Mouse (Mus musculus) left cerebral cortex, postnatal 4 days (tissue): ENCODE data around the gene Tmem200a. TPM values are rescaled to one million over a fixed set of nuclear protein-coding genes. Genes with fewer than 3 reads are reported as not detected.

ENCODE experiments used
- DNase-seq: peaks from one replicate; pipeline ENCODE4 v3.0.0-alpha.2; 2022
- intact Hi-C: fragments of 180-260 bp; cut with DNase I; formaldehyde crosslinking; loops from one replicate; pipeline ENCODE4 v1.15.1; 2025
- total RNA-seq, 2 experiments: library from RNA; stranded (reverse); gene quantifications; 2 replicates each; pipeline ENCODE4 v1.2.3; 2021

Gene Tmem200a
- total RNA-seq, 2 experiments from 2014 or later: 27.0 to 31.4 TPM

DNA sequence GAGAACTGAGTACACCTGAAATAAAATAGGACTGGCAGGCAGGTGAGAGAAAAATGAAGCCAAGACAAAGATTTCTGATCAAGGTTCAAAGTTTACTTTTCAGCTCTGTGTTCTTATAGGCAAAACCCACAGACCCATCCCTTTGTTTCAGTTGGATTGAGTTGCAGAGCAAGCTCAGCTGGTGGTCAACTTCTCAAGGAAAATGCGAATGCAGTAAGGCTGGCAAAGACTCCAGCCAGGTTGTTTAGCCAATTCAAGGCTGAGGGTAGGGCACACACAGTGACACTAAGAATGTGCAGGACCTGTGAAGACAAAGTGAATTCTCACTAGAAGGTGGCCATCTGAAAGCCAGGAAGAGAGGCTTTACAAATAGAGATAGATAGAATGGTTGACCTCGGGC, 94.8 kb downstream of the Tmem200a start:
- intact Hi-C loops: no loop called here

GRCm38 (mm10) chr10:25982617-25983016, 96.2 kb downstream of the Tmem200a start:
- DNase-seq: no peak
- intact Hi-C loops: no loop called here

More for the DNA sequence above, 94.8 kb downstream of the Tmem200a start:
- DNase-seq: no peak

DNA sequence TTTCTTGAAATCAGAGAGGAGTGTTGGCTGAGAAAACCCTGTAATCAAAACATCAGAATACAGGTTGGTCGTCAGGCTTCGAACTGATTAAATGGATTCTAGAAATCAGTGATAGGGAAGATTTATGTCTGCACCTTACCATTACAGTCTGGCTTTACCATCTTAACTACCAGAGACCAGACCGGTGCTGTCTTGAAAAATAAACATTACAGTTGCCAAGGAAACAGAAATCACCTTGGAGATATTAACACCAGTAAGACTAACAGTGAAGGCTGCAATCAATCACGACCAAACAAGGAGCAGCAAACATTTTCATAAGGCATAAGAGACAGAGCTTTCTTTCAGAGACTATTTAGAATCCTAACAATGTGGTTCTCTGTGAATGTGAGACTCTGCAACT, 116.0 kb downstream of the Tmem200a start:
- no peak for DNase-seq
- intact Hi-C loops: no loop called here

DNA sequence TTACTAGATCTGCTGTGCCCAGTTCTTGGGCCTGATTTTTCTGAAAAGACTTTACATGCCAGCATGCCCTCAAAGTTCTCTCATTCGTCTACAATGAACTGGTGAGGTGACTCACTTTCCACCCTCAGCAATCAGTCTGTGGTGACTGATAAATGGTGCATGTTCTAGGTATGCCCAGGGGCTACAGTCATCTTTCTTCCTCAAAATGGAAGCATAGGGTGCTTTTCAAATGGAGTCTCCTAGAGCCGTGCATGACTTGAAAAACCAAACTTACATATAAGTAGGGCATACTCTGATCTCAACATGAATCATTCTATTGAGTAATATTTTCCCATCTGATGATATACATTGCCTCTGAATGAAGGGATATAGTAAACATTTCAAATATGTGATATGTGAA, 117.8 kb downstream of the Tmem200a start:
- intact Hi-C loops: no loop called here
- DNase-seq: no peak

DNA sequence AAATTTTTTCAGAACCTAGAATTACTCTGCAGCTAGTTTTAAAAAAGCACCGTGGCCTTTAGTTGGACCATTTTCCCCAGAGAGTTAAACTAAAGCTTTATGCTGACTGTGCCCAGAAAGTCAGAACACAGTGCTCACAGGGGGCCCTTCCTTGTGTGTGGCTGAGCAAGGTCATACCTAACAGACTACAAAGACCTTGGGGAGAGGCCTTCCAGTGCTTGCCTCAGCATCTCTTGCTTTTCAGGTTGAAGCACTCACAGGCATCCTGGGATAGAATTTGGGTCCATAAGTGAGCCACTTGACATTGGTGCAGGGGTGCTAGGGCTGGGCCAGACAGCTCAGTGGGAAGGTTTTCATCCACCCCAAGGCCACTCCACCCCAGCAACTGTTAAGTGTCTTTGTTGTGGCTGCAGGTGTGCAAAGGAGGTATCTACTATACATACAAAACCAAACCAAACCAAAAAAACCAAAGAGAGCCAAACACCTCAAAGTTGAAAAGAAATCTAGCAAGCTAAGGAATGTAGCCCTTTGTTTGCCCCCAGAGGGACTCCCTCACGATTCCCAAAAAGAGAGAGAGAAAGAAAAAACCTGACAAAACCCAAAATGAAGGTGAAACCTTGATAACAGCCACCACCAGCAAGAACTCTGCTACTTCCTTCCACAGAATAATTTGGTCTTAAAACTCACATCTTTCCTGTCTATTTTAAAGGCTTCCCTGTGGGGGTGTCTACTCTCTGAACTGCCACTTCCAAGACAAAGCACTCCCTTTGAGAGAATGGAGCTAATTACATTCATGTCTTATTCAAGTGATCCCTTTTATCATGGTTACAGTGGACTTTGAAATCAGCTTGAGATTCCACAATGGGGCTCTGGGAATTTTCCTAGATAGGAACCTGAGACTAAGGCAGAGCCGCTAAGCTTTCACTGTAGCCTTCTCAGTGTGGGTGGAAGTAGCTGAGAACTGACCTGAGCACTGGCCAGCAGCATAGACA, 119.8 kb downstream of the Tmem200a start:
- intact Hi-C loops: no loop called here
- no peak for DNase-seq

DNA sequence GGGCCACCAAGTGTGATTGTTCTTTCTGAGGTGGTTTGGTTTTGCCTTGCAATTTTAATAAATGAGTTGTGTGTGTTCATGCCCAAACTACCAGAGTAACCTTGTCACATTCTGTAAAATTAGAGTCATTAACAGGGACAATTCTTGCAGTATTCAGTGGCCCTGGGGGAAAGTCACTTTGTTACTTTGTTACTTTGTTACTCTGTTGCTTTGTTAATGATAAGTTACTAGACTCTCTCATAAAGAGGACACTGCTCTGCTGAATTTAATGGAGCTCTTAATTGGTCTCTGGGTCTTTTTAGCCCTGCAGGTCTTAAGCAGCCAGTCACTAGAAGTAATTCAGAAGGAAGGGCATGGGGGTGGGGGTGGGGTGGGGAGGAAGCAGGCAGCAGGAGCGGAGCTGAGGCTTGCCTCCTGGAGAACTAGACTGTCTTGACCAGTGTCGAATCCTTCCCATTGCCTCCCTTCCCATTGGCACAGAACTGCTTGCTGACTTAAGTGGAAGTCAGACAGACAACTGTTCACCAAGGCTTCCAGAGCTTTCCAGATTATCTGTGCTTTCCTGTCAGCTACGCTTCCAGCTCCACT, 124.1 kb downstream of the Tmem200a start:
- no peak for DNase-seq
- intact Hi-C loops: no loop called here

DNA sequence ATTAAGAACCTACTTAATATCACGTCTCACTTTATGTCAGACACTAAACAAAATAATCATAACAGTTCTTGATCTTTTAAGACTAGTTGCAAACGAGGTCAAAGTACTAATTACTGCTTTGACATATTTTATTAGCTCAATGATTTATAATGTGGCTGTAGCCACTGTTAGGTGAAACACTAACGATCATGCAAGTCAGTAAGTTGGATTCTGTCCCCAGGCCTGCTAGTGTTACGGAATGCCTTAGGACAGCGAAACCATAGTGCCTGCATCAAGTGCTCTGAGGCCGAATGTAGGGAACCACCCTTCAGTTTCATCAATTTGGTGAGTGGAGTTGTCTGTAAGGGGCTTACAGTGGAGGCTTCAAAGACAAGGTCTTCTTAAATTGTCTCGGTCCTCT, 126.0 kb downstream of the Tmem200a start:
- no peak for DNase-seq
- intact Hi-C loops: no loop called here

- intact Hi-C loops: no loop called here
- DNase-seq: no peak
These were observed 126.7 kb downstream of the Tmem200a start for GRCm38 (mm10) chr10:25952150-25952549.

DNA sequence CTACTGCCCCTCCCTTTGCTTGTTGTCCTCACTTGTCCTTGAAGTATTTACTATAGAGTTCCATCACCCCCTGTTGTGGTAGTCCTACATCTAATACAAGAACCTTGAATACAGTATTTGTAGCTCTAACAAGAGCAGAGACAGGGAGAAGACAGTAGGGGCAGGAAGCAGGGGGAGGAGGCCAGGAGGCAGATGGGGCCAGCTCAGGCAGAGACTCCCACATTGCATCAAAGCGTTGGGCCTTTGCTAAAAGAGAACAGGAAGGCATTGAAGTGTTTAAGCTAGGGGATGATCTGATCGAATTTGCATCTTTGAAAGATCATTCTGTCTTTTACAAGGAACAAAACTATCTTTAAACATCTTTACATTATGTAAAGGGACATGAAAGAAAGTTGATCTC, 133.0 kb downstream of the Tmem200a start:
- intact Hi-C loops: no loop called here
- DNase-seq: no peak

GRCm38 (mm10) chr10:25944641-25945040, 134.2 kb downstream of the Tmem200a start:
- no peak for DNase-seq
- intact Hi-C loops: no loop called here

DNA sequence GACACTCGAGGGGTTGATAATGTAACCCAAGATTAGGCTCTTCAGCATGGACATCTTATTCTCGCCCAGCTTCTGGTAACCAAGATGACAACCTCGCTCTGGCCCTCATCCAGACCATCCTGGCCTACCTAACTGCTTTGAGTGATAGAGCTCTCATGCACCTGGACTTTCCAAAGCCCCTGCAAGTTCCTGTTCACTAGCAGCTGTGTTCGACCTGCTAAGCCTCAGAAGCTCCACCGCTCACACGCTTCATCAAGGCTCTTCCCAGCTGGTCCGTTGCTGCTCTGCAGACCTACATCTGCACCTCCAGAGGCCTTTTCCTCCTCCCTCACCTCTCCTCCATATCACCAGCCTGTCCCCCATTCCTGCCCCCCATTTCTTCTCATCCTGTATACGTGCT, 147.1 kb downstream of the Tmem200a start:
- DNase-seq: no peak
- intact Hi-C loops: no loop called here

GRCm38 (mm10) chr10:25929401-25930150, 149.3 kb downstream of the Tmem200a start:
- DNase-seq: peak; percentile 35
- intact Hi-C loops: no loop called here

- intact Hi-C loops: no loop called here
- no peak for DNase-seq
These were observed 149.9 kb downstream of the Tmem200a start for GRCm38 (mm10) chr10:25928861-25929368.

- intact Hi-C loops: no loop called here
- no peak for DNase-seq
These were observed 150.4 kb downstream of the Tmem200a start for GRCm38 (mm10) chr10:25928448-25928786.

DNA sequence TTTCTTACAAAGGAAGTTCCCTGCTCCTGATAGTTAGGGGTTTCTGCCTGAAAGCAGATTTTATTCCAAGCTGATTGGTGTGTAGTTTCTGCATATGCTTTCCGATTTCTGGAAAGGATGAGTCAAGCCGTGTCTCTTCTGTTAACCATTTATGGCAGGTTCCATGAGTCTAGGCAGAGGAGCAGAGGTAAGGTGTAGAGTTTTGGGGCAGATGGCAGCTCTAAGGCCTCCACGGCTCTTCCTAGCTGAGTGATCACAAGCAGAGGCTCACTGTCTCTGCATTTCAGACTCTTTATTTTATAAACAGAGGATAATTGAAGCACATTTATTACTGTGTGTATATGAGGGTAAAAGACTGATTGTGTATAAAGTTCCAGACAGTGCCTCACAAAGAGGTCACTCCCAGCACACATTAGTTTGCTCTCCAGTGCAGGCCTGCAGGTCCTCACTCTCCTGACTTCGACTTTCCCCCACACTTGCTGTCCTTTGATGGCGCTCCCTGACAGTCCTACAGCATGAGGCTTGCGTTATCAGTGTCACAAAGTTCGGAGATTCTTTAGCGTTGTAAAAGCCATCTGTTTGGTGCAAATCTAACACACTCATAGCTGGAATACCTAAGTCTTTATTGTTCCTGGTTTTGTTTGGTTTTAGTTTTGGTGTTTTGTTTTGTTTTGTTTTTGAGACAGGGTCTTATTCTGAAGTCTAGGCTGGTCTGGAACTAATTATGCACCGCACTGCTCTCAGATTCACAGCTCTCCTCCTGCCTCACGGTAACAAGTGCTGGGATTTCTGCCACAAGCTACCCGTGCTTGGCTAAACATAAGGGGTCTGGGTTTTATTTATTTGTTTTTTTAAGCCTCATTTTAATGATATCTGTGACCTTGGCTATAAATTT, 151.1 kb downstream of the Tmem200a start:
- intact Hi-C loops: no loop called here
- DNase-seq: no peak

DNA sequence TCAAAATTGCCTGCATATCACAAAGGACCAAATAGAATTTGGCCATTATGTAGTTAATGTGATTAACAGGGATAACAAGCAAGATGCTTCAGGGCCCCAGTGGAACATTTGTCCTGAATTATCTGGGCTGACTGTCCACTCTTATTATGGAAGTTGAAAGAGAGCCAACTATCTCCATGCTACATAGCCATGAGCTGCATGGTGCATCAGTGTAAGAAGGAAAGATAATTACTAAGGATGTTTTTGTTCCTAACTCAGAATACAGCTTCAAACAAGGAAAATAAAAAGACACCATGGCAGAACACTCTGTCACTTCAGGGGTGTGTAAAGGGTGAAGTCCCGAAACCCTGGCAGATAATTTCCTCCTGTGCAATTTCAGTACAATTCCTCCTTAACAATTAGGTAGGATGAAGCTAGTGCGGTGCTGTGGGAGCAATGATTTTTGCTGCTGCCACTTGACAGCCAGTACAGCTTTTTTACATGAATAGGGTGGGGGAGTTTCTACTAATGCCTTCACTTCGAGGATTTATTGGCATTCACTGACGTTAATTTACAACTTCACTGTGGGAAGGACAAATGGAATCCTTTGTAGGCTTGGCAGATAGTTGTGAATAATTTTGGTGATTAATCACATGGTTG, 158.1 kb downstream of the Tmem200a start:
- intact Hi-C loops: no loop called here
- no peak for DNase-seq

GRCm38 (mm10) chr10:25918103-25918502, 160.7 kb downstream of the Tmem200a start:
- no peak for DNase-seq
- intact Hi-C loops: no loop called here

GRCm38 (mm10) chr10:25910270-25910669, 168.6 kb downstream of the Tmem200a start:
- no peak for DNase-seq
- intact Hi-C loops: no loop called here
